Mouse (Mus musculus): Measurements from ENCODE around the gene Card11.

DNA sequence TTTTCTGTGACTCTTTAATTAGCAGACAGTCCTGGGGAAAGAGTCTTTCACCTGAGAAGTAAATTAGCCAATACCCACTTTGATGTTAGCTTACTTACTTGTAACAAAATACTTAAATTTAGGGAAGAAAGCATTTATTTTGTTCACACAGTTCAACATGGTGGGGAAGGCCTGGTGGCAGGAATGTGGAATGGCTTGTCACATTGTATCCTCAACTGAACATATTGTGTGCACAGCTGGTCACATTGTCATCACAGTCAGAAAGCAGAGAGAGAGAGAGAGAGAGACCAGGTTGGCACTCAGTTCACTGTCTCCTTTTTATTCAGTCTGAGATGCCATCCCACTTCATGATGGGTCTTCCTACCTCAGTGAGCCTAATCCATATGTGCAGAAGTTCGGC lies 44.7 kb downstream of the Card11 start:
- no peak for TF ChIP-seq POLR2A (IDR thresholded peaks at IDR 0.05; ENCODE audit: extremely low read depth, insufficient read depth, low read length)
- no peak for TF ChIP-seq CTCF (IDR thresholded peaks at IDR 0.05; ENCODE audit: extremely low read depth, insufficient read depth, low read length)
